Mouse (Mus musculus) gastrocnemius, adult 8-10 months (tissue): ENCODE data around the gene Iqcf1. TPM values are rescaled to one million over a fixed set of nuclear protein-coding genes. Genes with fewer than 3 reads are reported as not detected.

ENCODE experiments used
- DNase-seq, 2 experiments: peaks; one replicate each; pipeline ENCODE4 v3.0.0; 2022; ENCODE audit warnings: low spot score in 2 of 2
- total RNA-seq, 4 experiments: library from RNA; stranded (reverse); gene quantifications; 2 replicates each; pipeline ENCODE4 v1.2.4; 2022

The Iqcf1 gene
- total RNA-seq, 4 experiments from 2014 or later = not detected

GRCm38 (mm10) chr9:106464751-106465541 lies 34.8 kb upstream of the Iqcf1 start:
- DNase-seq = peak in 1 of 2 experiments; percentile 54

DNA sequence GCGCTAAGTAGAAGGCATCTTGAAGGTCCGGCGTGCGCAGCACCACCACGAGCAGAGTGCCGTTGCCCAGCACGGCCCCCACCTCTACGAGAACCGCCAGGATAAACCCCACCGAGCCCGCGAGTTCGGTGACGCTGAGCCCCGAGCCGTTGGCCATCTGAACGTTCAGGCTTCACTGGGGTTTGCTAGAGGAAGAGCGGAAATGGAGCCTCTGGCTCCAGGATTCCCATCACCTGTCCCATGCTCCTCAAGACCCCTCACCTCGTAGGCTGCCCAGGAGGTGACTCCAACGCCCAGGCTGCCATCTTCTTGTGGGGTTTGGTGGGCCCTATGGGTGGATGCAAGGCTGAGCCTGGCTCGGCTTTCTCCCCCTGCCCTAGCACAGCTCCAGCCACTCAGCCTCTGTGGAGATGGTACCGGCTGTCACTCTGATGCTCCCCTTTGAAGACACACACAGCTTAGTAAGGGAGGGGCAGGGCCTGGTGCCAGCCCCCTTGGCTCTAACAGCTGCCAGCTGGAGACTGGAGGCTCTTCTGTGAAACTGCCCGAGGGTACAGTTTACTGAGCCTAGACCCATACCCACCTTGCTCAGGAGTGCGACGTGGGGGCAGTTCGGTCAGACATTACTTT lies 34.1 kb upstream of the Iqcf1 start, which contains the start of gene Gpr62:
TSS of gene Gpr62 (minus strand) at position 368 of the 630 bp plus-strand sequence.
- peak in 1 of 2 experiments; percentile 55 for DNase-seq

DNA sequence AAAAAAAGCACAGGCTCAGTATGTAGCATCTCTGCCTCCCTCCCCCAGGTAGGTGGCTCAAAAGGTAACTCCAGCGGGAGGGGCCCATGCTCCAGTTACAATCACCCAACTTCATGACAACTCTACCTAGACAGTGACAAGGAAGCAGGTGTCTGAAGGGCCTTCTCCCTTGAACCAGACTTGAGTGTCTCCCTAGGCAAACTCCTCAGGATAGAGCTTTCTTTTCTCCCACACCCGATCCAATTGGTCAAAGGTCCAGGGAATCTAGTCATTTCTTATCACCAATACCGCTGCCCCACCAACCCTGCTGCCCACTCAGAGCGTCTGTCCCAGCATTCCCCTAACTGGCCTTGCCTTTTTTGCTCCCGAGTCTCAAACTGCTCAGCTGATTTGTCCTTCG lies 33.0 kb upstream of the Iqcf1 start:
- DNase-seq = no peak

GRCm38 (mm10) chr9:106467746-106468145 lies 32.0 kb upstream of the Iqcf1 start:
- no peak for DNase-seq

DNA sequence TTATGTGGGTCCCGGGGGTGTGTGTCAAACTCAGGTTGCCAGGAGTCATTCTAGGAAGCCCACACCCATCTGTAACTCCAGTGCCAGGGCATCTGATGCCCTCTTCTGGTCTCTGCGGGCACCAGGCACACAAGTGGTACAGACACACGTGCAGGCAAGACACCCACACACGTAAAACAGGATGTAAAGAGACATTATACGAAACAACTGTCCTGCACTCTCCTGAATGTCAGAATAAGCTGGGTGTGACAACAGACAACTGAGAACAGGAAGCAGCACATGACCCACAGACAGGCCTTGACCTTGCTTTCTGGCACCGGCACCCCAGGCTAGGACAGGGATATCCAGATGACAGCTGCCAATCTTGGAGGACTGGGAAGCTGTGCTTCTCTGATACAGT lies 30.4 kb upstream of the Iqcf1 start:
- DNase-seq = no peak

DNA sequence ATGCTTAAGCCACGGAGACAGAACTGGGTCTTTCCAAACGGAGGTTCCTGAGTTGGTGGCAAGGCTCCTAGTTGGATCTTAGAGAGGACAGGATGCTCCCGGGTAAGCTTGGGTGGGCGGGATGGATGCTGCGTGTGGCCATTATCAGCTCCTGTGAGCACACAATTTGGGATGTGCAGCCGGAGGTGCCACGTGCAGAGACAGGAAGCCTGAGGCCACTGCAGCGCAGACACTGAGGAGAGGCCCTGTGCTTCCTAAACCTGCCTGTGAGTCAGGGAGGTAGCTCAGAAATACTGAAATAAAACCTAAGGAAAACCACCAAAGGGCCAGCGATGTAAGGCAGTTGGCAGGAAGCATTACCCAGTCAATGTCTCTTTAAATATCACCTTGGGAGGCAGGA lies 30.0 kb upstream of the Iqcf1 start:
- no peak for DNase-seq

DNA sequence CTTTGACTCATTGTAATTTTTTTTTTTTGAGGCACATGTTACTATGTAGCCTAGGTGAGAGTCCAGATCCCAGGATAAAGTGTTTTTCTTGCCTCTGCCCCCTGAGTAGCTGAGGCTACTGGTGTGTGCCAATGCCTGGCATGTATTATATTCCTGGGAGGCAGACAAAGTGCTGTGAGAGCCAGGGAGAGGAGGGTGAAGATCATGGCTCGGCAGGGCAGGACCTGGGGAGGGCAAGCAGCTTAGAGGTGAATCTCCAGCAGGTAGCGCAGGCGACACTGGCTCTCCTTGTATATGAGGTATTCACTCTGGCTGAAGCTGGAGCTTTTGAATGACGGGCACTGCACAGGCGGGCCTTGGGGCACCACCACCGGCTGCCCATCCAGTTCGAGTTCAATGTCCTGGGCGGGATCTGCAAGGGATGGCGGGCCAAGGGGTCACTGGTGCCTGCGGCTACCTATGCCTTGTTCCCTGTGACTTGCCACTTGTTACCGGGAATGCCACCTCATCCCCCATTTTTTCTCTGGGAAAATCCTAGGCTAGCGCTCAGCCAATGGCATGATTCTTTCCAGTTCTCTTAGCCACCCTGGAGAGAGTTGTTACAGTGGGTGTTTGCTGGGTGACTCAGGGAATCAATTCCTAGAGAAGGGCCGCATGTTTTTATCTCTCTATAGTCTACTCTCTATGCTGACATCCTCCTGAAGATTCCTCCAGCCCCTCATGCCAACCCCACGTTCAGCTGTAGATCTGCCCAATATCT lies 28.6 kb upstream of the Iqcf1 start:
- DNase-seq = peak in 1 of 2 experiments; percentile 2

GRCm38 (mm10) chr9:106471892-106472291 lies 27.9 kb upstream of the Iqcf1 start:
- peak; percentile 67 to 72 for DNase-seq

DNA sequence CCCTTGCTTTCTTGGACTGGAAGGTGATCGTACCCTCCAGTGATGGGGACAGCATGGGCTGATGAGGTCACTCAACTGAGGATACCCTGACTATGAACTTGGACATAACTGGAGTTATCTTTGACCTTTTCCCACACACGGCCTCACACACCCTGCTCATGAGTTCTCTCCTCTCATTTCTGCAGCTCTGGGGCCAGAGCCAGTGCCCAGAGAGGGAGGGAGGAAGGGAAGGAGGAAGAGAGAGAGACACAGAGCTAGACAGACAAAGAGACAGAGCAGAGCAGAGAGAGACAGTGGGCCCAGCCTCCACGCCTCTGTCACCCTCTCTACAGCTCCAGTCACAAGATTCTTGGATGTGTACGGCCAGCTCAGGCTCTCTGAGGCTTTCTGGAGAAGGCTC lies 27.4 kb upstream of the Iqcf1 start:
- peak in 1 of 2 experiments; percentile 17 for DNase-seq

DNA sequence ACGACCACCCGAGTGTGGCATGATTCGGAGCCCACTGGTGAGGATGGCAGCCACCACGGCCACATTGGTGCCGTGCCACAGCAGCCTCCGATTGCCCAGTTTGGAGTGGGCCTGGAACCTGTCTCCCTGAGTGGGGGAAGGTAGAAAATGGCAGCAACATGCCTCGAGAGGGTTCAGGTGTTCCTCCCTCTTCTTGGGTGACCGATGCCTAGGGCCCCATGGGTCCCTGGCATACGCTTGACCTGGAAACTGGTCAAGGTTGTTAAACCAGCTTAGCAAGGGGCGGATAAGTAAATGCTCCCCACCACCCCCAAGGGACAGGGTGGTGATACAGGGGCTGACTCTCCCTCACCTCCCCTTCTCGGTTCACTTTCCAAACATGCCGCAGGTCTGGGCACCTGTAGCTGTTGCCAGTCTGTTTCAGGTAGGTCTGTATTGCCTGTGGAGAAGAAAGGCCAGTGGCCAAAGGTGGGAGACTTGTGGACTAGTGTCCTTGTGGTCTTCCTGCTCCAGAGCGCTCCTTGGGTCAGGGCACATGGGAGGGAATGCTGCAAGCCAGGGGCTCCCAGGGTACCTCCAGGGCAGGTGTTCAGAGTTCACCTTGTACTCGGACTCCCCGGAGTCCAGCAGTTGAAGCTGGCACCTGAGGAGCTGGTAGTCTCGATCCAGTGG lies 26.6 kb upstream of the Iqcf1 start:
- peak in 1 of 2 experiments; percentile 13 for DNase-seq

DNA sequence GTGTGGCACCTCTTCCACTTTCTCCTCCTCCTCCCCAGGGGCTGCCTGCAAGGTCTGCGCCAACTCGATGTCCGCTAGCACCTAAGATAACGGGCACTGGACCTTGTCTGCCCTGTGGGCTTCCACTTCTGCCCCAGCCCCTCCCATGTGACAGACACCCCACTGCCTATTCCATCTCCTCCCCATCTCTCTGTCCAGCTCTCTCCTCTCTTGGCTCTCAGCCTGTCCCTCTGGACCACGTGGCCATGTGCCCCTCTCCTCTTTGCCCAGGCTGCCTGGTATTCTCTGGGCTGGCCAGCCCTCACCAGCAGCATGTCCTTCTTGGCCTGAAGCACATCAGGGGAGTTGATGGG lies 26.0 kb upstream of the Iqcf1 start:
- DNase-seq = peak; percentile 5 to 12

DNA sequence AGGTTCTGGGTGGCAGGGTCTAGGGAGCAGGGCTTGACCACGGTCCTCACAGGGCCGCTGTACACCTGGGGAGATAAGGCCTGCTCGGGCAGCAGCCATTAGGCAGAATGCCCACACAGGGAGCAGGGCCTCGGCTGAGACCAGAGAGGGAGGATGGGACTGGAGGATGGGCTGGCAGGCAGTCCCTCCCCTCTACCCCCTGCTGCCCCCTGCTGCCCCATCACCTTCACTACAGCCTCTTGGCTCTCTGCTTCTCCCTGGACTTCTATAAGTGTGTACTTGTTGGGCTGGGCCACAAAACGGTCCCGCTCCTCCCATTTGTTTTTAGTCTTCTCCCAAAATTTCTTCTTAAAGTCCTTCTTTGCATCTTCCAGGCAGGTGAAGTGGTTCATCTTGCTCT lies 25.3 kb upstream of the Iqcf1 start:
- peak; percentile 43 to 52 for DNase-seq

DNA sequence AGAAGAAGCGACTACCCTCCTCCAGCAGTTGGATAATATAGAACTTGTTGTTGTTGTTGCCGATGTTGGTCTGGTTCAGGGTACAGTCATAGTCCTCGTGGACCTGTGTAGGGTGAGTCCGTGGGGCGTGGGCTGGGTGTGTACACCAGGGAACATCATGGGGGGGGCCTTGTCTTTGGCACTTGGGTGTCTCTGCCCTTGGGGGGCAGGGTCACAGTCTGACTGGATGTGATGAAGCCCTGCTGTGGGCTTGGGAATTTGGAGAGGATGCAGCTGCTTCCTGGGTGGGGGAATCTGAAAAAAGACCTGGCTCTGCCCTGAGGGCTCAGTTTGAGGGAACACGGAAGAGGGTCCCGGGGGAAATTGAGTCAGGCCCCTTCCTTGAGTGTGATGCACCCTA lies 24.7 kb upstream of the Iqcf1 start:
- peak; percentile 15 to 43 for DNase-seq

DNA sequence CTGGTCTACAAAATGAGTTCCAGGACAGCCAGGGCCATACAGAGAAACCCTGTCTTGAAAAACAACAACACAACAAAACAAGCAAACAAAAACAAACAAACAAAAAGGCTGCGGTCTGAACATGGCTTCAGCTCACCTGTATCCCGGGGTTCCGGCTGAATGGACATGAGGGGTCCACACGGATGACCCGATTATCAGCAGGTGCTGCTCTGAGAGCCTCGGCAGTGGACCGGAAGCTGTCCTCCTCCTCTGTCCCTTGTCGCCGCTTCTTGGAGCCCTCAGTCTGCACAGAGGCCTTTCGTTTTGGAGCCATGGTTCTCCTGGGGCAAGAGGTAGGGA lies 24.1 kb upstream of the Iqcf1 start, which contains the start of gene Rrp9:
TSS of gene Rrp9 (plus strand) at position 301 of the 339 bp plus-strand sequence.
- DNase-seq = no peak

GRCm38 (mm10) chr9:106476002-106476923 lies 23.5 kb upstream of the Iqcf1 start:
- peak; percentile 62 to 72 for DNase-seq

DNA sequence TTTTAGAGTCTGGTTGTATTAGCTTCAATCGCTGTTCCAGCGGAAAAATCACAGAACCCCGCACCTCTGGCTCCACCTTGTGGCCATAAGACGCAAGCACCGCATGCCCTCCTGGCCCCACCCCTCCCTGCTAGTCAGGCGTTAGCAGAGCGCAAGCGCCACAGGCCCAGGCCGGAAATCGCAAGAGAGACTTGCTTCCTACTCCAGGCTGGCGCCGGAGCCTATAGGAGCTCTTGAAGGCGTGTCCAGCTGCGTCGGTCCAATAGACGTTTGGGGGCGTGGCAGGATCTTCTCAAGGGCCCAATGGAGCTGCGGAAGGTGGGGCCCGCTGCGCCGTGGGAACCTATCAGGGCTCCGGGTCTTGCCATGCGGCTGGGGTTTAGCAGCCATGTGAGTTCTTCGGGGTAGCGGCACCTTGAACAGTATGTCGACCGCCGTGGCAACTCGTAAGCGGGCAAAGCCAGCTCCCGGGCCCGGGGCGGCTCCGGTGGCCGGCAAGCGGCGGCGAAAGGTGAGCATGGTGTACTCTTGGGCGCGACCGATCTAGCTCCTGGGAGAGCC lies 22.8 kb upstream of the Iqcf1 start, which contains the start of gene Parp3:
TSS of gene Parp3 (minus strand) at position 26 of the 561 bp plus-strand sequence.
- peak; percentile 99 to 100 for DNase-seq

- DNase-seq = peak in 1 of 2 experiments; percentile 2
Measured at GRCm38 (mm10) chr9:106477649-106478048, 22.1 kb upstream of the Iqcf1 start.

- DNase-seq = peak in 1 of 2 experiments; percentile 1
Measured at GRCm38 (mm10) chr9:106478101-106478500, 21.7 kb upstream of the Iqcf1 start.

DNA sequence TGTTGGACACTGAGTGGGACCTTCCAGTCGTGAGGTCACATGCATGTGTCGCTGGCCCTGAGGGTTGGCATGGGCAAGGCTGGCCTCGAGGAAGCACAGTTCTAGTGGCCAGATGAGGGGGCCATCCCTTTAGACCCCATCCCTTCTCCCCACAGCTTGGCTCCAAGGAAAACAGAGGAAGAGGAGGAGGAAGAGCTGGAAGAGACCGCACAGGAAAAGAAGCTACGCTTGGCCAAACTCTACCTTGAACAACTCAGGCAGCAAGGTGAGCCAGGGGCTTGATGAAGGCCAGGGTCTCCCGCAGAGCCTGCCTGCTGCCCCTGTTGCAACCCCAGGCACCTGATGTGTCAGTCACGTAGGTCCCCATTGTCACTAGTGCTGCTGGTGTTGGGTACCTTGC lies 19.2 kb upstream of the Iqcf1 start:
- peak in 1 of 2 experiments; percentile 2 for DNase-seq

DNA sequence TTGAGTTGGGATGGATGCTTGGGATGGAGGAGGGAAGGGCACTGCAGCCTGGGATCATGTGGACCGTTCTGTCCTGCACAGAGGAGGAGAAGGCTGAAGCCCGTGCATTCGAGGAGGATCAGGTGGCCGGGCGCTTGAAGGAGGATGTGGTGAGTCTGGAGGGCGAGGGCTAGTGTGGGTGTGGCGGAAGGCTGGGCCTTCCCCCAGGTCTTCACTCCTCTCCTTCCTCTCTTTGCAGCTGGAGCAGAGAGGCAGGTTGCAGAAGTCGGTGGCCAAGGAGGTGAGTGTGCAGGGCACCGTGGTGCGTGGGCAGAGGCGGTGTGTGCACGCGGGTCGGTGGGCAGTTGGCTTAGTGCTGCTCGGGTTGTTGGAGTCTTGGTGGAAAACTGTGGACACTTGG lies 18.7 kb upstream of the Iqcf1 start:
- DNase-seq = peak in 1 of 2 experiments; percentile 1
